Mouse (Mus musculus): ENCODE results near the gene Gm38392. TPM values are rescaled to one million over a fixed set of nuclear protein-coding genes. Genes with fewer than 3 reads are reported as not detected.

The Gm38392 gene
- polyA plus RNA-seq, 1 experiment: 0.49 TPM

DNA sequence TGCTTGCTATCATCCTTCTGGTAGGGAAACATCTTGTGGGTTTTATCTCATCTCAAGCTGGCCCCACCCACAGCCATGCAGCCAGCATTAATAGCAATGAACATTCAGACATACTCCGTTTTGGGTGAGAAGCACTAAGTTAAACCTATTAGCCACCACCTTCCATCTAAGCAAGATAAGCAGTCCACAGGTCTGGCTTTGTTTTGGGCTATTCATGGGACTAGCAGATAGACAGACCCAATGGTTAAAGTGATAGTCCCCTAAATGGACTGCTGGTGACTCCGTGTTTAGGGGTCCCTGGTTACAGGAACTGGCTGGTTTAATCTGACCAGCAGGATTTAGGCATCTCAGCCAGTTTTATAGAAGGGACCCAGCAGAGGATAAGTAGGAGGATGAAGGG, 74.0 kb downstream of the Gm38392 start:
- 10% methylated on average over 2 of the region's 2 CpGs for WGBS
- Histone ChIP-seq H3K4me1 (ENCODE audit: control insufficient read depth, insufficient read depth, low read length) (peaks cover 8% of the 10 kb centered on the region), H3K4me3 (replicated peaks; ENCODE audit: extremely low read depth, low read depth, low read length) (no peak overlapping the region)
- no peak for DNase-seq
- no peak for TF ChIP-seq CTCF (IDR thresholded peaks at IDR 0.05; ENCODE audit: insufficient read depth, low read length)
- no peak for TF ChIP-seq POLR2A (IDR thresholded peaks at IDR 0.05; ENCODE audit: borderline replicate concordance, extremely low read depth, low read depth, low read length)

DNA sequence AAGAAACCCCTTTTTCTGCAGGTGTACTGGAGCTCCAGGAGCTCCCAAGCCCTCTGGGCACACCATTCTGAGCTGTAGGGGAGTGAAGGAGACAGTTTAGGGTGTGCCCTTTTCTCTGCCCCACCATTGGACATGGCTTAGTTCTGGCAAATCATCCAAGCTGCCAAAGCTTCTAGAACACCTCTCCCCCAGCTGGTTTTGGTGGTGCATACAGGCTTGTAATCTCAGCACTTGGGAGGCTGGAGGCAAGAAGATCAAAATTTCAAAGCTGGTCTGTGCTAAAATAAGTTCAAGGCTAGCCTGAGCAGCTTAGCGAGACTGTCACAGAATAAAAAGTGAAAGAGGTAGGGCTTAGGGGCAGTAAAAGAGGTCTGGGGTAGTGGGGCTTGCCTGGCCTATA, 74.7 kb downstream of the Gm38392 start:
- no peak for DNase-seq
- Histone ChIP-seq H3K4me3 (replicated peaks; ENCODE audit: extremely low read depth, low read depth, low read length) (no peak overlapping the region), H3K4me1 (ENCODE audit: control insufficient read depth, insufficient read depth, low read length) (peaks cover 8% of the 10 kb centered on the region)
- WGBS: 13% methylated on average over 1 of the region's 1 CpGs
- TF ChIP-seq POLR2A (IDR thresholded peaks at IDR 0.05; ENCODE audit: borderline replicate concordance, extremely low read depth, low read depth, low read length) (no peak), CTCF (IDR thresholded peaks at IDR 0.05; ENCODE audit: insufficient read depth, low read length) (no peak)

DNA sequence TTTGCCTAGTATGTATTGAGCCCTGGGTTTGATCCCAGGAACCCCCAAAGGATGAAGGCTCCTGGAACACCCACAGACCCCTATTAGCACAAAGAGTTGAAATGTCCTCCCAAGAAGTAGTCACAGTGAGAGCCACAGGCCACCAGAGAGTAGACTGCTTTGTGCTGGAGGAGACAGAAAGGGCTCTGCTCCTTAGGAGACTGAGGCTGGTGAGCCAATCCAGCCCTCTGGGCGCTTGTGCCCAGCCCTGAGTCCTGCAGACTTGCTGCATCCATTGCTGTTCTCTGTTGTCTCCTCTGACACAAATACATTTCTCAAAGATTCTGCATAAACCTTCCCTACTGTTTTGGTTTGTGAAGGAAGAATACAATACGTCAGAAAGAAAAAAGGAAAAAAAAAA, 76.1 kb downstream of the Gm38392 start:
- 18% methylated on average over 2 of the region's 2 CpGs for WGBS
- Histone ChIP-seq H3K4me3 (replicated peaks; ENCODE audit: extremely low read depth, low read depth, low read length) (no peak overlapping the region), H3K4me1 (ENCODE audit: control insufficient read depth, insufficient read depth, low read length) (peaks cover 7% of the 10 kb centered on the region)
- TF ChIP-seq CTCF (IDR thresholded peaks at IDR 0.05; ENCODE audit: insufficient read depth, low read length) (no peak), POLR2A (IDR thresholded peaks at IDR 0.05; ENCODE audit: borderline replicate concordance, extremely low read depth, low read depth, low read length) (no peak)
- DNase-seq: no peak

GRCm38 (mm10) chr3:88210121-88210520, 76.9 kb downstream of the Gm38392 start:
- WGBS: 26% methylated on average over 2 of the region's 2 CpGs
- no peak for TF ChIP-seq CTCF (IDR thresholded peaks at IDR 0.05; ENCODE audit: insufficient read depth, low read length)
- no peak for TF ChIP-seq POLR2A (IDR thresholded peaks at IDR 0.05; ENCODE audit: borderline replicate concordance, extremely low read depth, low read depth, low read length)
- no peak for DNase-seq
- peaks cover 1% of the 10 kb centered on the region for H3K4me1 ChIP-seq (ENCODE audit: control insufficient read depth, insufficient read depth, low read length)
- H3K4me3 ChIP-seq (replicated peaks; ENCODE audit: extremely low read depth, low read depth, low read length): no peak overlapping the region

DNA sequence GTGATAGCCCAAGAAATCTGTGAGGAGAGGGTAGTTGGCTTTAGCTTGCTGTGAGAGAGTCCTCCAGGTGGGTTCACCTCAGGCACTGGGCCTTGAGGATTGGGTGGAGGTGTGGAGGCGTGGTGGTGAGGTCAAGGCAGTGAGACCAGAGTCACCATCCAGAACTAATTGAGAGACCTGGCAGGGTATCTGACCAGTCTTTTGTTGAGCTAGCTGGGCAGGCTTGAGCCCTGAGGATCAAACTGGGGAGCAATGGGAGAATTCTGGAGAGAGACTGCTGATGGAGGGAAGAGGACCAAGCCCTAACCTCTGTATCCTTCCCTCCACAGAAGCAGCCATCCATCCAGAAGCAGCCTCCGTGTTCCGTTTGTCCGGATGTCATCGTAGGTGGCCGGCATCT, 77.7 kb downstream of the Gm38392 start:
- 3% methylated on average over 6 of the region's 6 CpGs for WGBS
- TF ChIP-seq CTCF (IDR thresholded peaks at IDR 0.05; ENCODE audit: insufficient read depth, low read length) (no peak), POLR2A (IDR thresholded peaks at IDR 0.05; ENCODE audit: borderline replicate concordance, extremely low read depth, low read depth, low read length) (no peak)
- DNase-seq: no peak
- H3K4me1 ChIP-seq (ENCODE audit: control insufficient read depth, insufficient read depth, low read length): no peaks in the 10 kb centered on the region
- H3K4me3 ChIP-seq (replicated peaks; ENCODE audit: extremely low read depth, low read depth, low read length): no peak overlapping the region

GRCm38 (mm10) chr3:88208226-88208720, 78.7 kb downstream of the Gm38392 start:
- DNase-seq: no peak
- WGBS: 9% methylated on average over 3 of the region's 3 CpGs
- Histone ChIP-seq H3K4me3 (replicated peaks; ENCODE audit: extremely low read depth, low read depth, low read length) (no peak overlapping the region), H3K4me1 (ENCODE audit: control insufficient read depth, insufficient read depth, low read length) (no peaks in the 10 kb centered on the region)
- no peak for TF ChIP-seq CTCF (IDR thresholded peaks at IDR 0.05; ENCODE audit: insufficient read depth, low read length)
- no peak for TF ChIP-seq POLR2A (IDR thresholded peaks at IDR 0.05; ENCODE audit: borderline replicate concordance, extremely low read depth, low read depth, low read length)

DNA sequence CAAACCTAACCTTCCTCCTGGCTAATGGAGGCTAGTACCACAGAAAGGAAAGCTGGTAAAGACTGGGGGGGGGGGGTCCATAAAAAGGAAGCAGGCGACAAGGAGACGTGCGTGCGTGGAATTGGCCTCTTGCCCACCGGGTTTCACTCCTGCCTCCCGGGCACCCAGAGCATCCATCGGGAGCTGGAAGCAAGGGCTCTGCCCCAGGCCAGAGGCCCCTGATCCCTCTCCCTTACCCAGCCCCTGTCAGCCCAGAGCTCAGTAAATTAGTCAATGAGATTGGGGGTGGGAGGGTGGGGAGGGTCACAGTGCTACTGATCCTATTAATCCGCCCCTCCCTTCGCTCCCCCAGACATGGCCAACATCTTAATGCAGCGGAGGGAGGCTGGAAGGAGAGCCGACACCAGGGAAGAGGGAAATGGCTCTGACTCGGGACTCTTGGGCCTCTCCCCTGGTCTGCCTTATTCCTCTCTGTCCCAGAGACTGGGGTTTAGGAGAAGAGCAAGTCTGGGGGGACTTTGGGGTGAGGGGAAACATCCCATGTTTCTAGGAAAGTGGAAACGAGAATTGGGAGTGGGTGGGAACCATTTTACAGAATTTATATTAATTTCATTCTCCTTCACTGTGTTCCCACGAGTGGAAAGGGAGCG, 79.4 kb downstream of the Gm38392 start:
- 4% methylated on average over 15 of the region's 15 CpGs for WGBS
- Histone ChIP-seq H3K4me1 (ENCODE audit: control insufficient read depth, insufficient read depth, low read length) (no peaks in the 10 kb centered on the region), H3K4me3 (replicated peaks; ENCODE audit: extremely low read depth, low read depth, low read length) (no peak overlapping the region)
- TF ChIP-seq CTCF (IDR thresholded peaks at IDR 0.05; ENCODE audit: insufficient read depth, low read length): no peak
- no peak for TF ChIP-seq POLR2A (IDR thresholded peaks at IDR 0.05; ENCODE audit: borderline replicate concordance, extremely low read depth, low read depth, low read length)
- no peak for DNase-seq

GRCm38 (mm10) chr3:88206901-88207371, 80.1 kb downstream of the Gm38392 start:
- no peak overlapping the region for H3K4me3 ChIP-seq (replicated peaks; ENCODE audit: extremely low read depth, low read depth, low read length)
- H3K4me1 ChIP-seq (ENCODE audit: control insufficient read depth, insufficient read depth, low read length): no peaks in the 10 kb centered on the region
- WGBS: 5% methylated on average over 14 of the region's 14 CpGs
- no peak for DNase-seq
- no peak for TF ChIP-seq POLR2A (IDR thresholded peaks at IDR 0.05; ENCODE audit: borderline replicate concordance, extremely low read depth, low read depth, low read length)
- no peak for TF ChIP-seq CTCF (IDR thresholded peaks at IDR 0.05; ENCODE audit: insufficient read depth, low read length)

DNA sequence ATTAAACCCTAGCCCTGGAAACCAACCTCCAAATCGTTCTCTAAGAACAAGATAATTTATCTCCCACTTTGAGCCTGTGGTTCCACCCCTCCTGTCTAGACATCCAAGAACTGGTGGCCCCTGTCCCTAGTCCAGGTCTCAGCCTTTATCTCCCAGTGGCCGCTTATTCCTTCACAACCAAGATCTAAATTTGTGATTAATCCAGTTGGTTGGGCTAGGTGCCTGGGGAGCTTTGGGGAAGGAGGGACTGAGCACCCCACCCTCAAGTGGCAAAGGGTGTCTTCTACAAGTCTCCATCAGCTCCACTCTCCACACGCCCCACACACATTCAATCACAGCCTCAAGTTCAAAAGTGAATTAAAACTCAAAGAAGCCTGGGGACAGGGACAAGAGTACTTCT, 80.5 kb downstream of the Gm38392 start:
- TF ChIP-seq CTCF (IDR thresholded peaks at IDR 0.05; ENCODE audit: insufficient read depth, low read length) (no peak), POLR2A (IDR thresholded peaks at IDR 0.05; ENCODE audit: borderline replicate concordance, extremely low read depth, low read depth, low read length) (no peak)
- Histone ChIP-seq H3K4me3 (replicated peaks; ENCODE audit: extremely low read depth, low read depth, low read length) (no peak overlapping the region), H3K4me1 (ENCODE audit: control insufficient read depth, insufficient read depth, low read length) (no peaks in the 10 kb centered on the region)
- no peak for DNase-seq
- WGBS: 10% methylated on average over 3 of the region's 3 CpGs

Data from lung, adult 2 months (tissue).